Mouse (Mus musculus): ENCODE measurements around the gene Clstn3. TPM values are rescaled to one million over a fixed set of nuclear protein-coding genes. Genes with fewer than 3 reads are reported as not detected.
A peak's percentile ranks its signal among the peaks of the same experiment; 100 is the strongest.

Clstn3 gene
- total and polyA plus RNA-seq, 2 experiments from 2014 or later, result 184 to 338 TPM

GRCm38 (mm10) chr6:124502021-124502420 is 37.4 kb upstream of the Clstn3 start:
- Histone ChIP-seq H3K9ac (replicated peaks; ENCODE audit: low read length) (no peak overlapping the region), H3K36me3 (ENCODE audit: insufficient read depth, low read length) (no peaks in the 10 kb centered on the region), H3K27me3 (ENCODE audit: insufficient read depth, low read length) (no peaks in the 10 kb centered on the region), H3K4me3 (ENCODE audit: low read length) (no peak overlapping the region), H3K9me3 (ENCODE audit: low read length) (no peaks in the 10 kb centered on the region), H3K27ac (no peak overlapping the region), H3K4me2 (ENCODE audit: low read depth, low read length) (no peak overlapping the region), H3K4me1 (ENCODE audit: insufficient read depth, low read length) (no peaks in the 10 kb centered on the region)
- no peak for TF ChIP-seq CTCF (IDR thresholded peaks at IDR 0.05; ENCODE audit: low read depth)
- DNase-seq (ENCODE audit: low spot score) (no peak), ATAC-seq (no peak)
- 91% methylated on average over 5 of the region's 5 CpGs for WGBS

DNA sequence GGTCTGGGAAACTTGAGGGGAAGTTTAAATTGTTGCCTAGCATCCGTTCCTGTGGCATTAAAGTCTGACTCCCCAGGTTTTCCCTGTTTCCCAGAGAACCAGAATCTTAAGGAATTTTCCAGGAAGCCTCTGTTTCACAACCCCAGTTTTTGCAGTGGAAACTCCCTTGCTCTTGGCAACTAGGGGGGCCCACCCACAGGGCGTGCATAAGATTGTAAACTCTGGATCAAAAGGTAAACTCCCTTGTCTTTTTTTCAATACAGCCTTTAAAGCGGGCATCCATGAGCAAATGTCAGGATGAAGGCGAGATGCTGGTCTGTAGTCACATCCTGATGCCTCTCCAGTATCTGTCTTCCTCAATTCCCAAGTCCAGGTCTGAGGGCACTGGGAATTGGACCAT is 36.9 kb upstream of the Clstn3 start:
- H3K4me2 ChIP-seq (ENCODE audit: low read depth, low read length), result no peak overlapping the region
- H3K9ac ChIP-seq (replicated peaks; ENCODE audit: low read length), result no peak overlapping the region
- H3K27me3 ChIP-seq (ENCODE audit: insufficient read depth, low read length), result no peaks in the 10 kb centered on the region
- no peak overlapping the region for H3K27ac ChIP-seq
- ATAC-seq (no peak), DNase-seq (ENCODE audit: low spot score) (no peak)
- no peaks in the 10 kb centered on the region for H3K36me3 ChIP-seq (ENCODE audit: insufficient read depth, low read length)
- 82% methylated on average over 4 of the region's 4 CpGs for WGBS
- no peaks in the 10 kb centered on the region for H3K4me1 ChIP-seq (ENCODE audit: insufficient read depth, low read length)
- TF ChIP-seq CTCF (IDR thresholded peaks at IDR 0.05; ENCODE audit: low read depth), result no peak
- H3K4me3 ChIP-seq (ENCODE audit: low read length), result no peak overlapping the region
- H3K9me3 ChIP-seq (ENCODE audit: low read length), result no peaks in the 10 kb centered on the region

DNA sequence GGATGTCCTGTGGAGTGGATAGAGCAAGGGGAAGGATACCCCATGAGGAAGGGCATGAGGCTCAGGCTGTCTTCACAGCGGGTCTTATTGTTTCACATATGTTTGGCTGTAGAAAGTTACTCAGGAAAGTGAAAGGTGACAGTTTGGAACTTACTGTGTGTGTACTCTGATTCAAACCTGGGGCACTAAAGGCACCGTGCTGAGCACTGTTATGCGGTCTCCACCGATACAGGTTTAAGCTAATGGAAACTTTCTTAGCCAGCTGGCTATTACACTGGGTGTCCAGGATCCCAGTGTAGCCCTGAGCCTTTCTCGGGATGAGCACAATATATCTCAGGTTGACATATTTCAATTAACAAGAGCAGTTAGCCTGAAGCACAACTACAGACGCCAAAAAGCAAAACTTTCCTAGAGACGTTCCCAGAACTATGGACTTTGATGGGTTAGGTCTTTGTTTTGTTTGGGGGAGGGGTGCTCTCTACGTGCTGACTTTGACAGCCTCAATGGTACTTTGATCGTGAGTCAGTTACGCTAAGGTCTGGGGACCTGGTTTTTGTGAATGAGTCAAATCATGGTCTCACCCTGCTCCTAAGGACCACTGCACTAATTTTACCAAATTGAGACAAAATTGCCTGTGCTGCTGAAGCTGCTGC is 35.4 kb upstream of the Clstn3 start:
- ATAC-seq, result no peak
- Histone ChIP-seq H3K27ac (no peak overlapping the region), H3K36me3 (ENCODE audit: insufficient read depth, low read length) (no peaks in the 10 kb centered on the region), H3K9ac (replicated peaks; ENCODE audit: low read length) (no peak overlapping the region), H3K4me2 (ENCODE audit: low read depth, low read length) (no peak overlapping the region), H3K4me1 (ENCODE audit: insufficient read depth, low read length) (no peaks in the 10 kb centered on the region), H3K27me3 (ENCODE audit: insufficient read depth, low read length) (no peaks in the 10 kb centered on the region), H3K9me3 (ENCODE audit: low read length) (no peaks in the 10 kb centered on the region), H3K4me3 (ENCODE audit: low read length) (no peak overlapping the region)
- no peak for TF ChIP-seq CTCF (IDR thresholded peaks at IDR 0.05; ENCODE audit: low read depth)
- DNase-seq (ENCODE audit: low spot score), result no peak
- WGBS, result 40% methylated on average over 10 of the region's 10 CpGs

- no peak overlapping the region for H3K4me2 ChIP-seq (ENCODE audit: low read depth, low read length)
- no peaks in the 10 kb centered on the region for H3K4me1 ChIP-seq (ENCODE audit: insufficient read depth, low read length)
- H3K27ac ChIP-seq, result no peak overlapping the region
- no peak overlapping the region for H3K4me3 ChIP-seq (ENCODE audit: low read length)
- H3K36me3 ChIP-seq (ENCODE audit: insufficient read depth, low read length), result no peaks in the 10 kb centered on the region
- WGBS, result 93% methylated on average over 5 of the region's 5 CpGs
- H3K27me3 ChIP-seq (ENCODE audit: insufficient read depth, low read length), result no peaks in the 10 kb centered on the region
- ATAC-seq (no peak), DNase-seq (ENCODE audit: low spot score) (no peak)
- TF ChIP-seq CTCF (IDR thresholded peaks at IDR 0.05; ENCODE audit: low read depth), result no peak
- H3K9ac ChIP-seq (replicated peaks; ENCODE audit: low read length), result no peak overlapping the region
- H3K9me3 ChIP-seq (ENCODE audit: low read length), result no peaks in the 10 kb centered on the region
Measured at GRCm38 (mm10) chr6:124496054-124496453, 31.5 kb upstream of the Clstn3 start.

DNA sequence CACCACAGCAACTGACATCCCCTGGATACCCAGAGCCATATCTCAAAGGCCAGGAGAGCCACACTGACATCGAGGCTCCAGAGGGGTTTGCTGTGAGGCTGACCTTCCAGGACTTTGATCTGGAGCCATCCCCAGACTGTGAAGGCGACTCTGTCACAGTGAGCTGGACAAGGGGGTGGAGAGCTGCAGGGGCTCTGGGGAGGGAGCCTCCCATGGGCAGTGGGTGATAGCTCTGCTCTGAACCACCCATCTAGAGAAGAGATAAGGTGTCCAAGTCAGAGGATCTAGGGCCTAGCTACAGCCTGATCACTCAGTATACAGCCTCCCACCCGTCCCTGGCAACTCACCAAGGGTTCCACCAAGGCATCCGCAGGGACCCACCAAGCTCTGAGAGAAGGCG is 29.3 kb upstream of the Clstn3 start:
- 84% methylated on average over 5 of the region's 5 CpGs for WGBS
- no peak overlapping the region for H3K4me3 ChIP-seq (ENCODE audit: low read length)
- H3K4me2 ChIP-seq (ENCODE audit: low read depth, low read length), result no peak overlapping the region
- ATAC-seq, result no peak
- H3K27me3 ChIP-seq (ENCODE audit: insufficient read depth, low read length), result no peaks in the 10 kb centered on the region
- no peak for TF ChIP-seq CTCF (IDR thresholded peaks at IDR 0.05; ENCODE audit: low read depth)
- no peak overlapping the region for H3K27ac ChIP-seq
- H3K4me1 ChIP-seq (ENCODE audit: insufficient read depth, low read length), result no peaks in the 10 kb centered on the region
- no peak overlapping the region for H3K9ac ChIP-seq (replicated peaks; ENCODE audit: low read length)
- no peaks in the 10 kb centered on the region for H3K9me3 ChIP-seq (ENCODE audit: low read length)
- DNase-seq (ENCODE audit: low spot score), result no peak
- H3K36me3 ChIP-seq (ENCODE audit: insufficient read depth, low read length), result no peaks in the 10 kb centered on the region

DNA sequence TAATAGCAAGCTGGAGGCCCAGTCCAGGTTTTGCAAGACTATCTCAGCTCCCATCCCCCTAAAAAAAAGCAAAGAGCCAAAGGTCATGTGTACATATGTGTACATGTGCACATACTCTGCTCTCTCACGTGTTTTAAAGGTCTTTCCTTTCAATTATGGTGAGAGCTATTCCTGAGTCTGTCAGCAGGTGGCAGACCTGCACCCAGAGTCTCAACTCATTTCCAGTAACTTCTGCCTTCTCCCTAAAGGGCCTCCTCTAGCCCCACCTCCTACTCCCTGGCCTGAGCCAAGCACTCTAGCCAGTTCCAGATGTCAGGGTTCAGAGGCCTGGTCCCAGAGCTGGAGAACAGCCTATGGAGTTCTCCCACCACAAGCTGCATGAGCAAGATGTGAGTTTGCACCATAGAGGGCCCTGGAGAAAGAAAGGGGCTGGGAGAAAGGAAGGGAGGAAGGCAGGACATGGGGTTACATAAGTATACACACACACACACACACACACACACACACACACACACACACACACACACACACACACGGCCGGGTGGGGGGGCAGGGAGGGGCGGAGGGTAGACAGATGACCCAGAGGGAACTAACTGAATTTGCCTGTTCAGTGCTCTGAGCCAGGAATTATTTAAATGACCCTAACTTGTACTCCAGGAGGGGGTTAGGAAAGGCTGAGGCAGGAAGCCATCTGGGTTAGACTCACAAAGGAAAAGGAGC is 28.4 kb upstream of the Clstn3 start, which contains the start of gene C1rl:
Gene C1rl (plus strand): TSS at position 272 of the 720 bp plus-strand sequence.
- H3K4me3 ChIP-seq (ENCODE audit: low read length), result no peak within 1 kb of the TSS
- no peaks in the 10 kb centered on the region for H3K9me3 ChIP-seq (ENCODE audit: low read length)
- WGBS, result 56% methylated on average over 4 of the region's 4 CpGs
- no peaks in the 10 kb centered on the region for H3K4me1 ChIP-seq (ENCODE audit: insufficient read depth, low read length)
- H3K4me2 ChIP-seq (ENCODE audit: low read depth, low read length), result no peak within 1 kb of the TSS
- H3K27ac ChIP-seq, result no peak within 1 kb of the TSS
- peak; percentile 68 for DNase-seq (ENCODE audit: low spot score)
- H3K9ac ChIP-seq (replicated peaks; ENCODE audit: low read length), result no peak within 1 kb of the TSS
- TF ChIP-seq CTCF (IDR thresholded peaks at IDR 0.05; ENCODE audit: low read depth), result peak; percentile 75
- no peaks in the 10 kb centered on the region for H3K27me3 ChIP-seq (ENCODE audit: insufficient read depth, low read length)
- H3K36me3 ChIP-seq (ENCODE audit: insufficient read depth, low read length), result no peaks in the 10 kb centered on the region
- ATAC-seq, result peak; percentile 85

DNA sequence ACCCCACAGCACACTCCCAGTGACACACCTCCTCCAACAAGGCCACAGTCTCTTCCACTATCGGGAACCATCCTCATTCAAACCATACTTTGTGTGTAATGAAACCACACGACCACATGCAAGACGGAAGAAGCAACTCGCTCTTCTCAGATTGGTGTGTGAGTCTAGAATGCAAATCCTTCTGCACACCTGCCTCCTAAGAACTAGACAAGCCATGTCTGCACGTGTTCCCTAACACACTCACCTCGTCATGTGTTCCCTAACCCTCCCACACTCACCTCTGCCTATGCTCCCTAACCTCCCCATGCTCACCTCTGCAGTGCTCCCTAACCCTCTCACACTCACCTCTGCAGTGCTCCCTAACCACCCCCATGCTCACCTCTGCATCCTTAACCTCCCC is 26.8 kb upstream of the Clstn3 start:
- no peak overlapping the region for H3K4me2 ChIP-seq (ENCODE audit: low read depth, low read length)
- no peaks in the 10 kb centered on the region for H3K27me3 ChIP-seq (ENCODE audit: insufficient read depth, low read length)
- H3K27ac ChIP-seq, result no peak overlapping the region
- ATAC-seq (no peak), DNase-seq (ENCODE audit: low spot score) (no peak)
- TF ChIP-seq CTCF (IDR thresholded peaks at IDR 0.05; ENCODE audit: low read depth), result no peak
- no peaks in the 10 kb centered on the region for H3K4me1 ChIP-seq (ENCODE audit: insufficient read depth, low read length)
- WGBS, result 81% methylated on average over 6 of the region's 6 CpGs
- H3K4me3 ChIP-seq (ENCODE audit: low read length), result no peak overlapping the region
- no peak overlapping the region for H3K9ac ChIP-seq (replicated peaks; ENCODE audit: low read length)
- H3K9me3 ChIP-seq (ENCODE audit: low read length), result no peaks in the 10 kb centered on the region
- no peaks in the 10 kb centered on the region for H3K36me3 ChIP-seq (ENCODE audit: insufficient read depth, low read length)
